Mouse (Mus musculus) retina, postnatal 1 day (tissue): ENCODE measurements at regions not wholly inside any gene's neighbourhood (a gene's known extent, or its start where the extent isn't known, plus 50 kb on each side); places are given as distances from the start of the nearest gene placed in this dataset.

ENCODE experiments used
- DNase-seq: peaks from one replicate; pipeline ENCODE4 v3.0.0-alpha.2; 2012

GRCm38 (mm10) chr5:90164434-90164833, 59.4 kb downstream of the Cox18 start:
- no peak for DNase-seq

DNA sequence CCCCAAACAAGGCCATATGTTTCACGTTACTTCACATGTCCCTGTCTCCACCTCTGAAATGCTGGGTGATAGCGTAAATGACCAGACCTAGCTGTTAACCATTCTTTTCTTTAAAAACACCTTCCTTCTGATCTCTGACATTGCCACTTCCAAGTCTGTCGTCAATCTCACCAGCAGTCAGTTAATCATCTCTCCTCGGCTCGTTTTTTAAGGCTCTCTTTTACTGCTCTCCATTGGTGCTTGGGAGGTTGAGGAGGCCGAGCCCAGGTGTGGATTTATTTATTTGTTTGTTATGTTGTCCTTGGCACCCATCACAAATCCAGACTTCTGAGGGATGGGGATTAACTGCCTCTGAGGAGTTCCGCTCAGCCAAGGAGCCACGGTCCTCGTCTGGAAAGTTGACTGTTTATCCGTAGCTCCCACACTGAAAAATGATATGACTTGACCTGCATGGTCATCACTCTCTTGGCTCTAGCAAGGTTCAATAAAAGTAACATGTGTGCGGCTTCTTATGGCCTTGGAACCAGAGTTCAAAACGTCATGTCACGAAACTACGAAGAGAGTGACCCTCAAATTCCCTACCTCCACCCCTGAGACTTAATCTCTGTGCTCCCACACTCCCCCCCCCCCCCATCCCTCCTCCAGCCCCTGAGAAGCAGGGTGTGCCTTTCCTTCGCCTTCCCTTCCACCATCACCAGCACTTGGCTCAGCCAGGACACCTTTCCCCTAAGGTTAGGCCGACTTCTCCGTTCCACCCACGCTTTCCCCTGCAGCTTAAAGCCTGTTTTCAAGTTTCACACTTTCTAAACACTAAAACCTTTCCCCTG, 60.6 kb downstream of the Cox18 start:
- no peak for DNase-seq

GRCm38 (mm10) chr5:90160281-90160680, 63.5 kb downstream of the Cox18 start:
- DNase-seq = no peak

- no peak for DNase-seq
These were observed 67.3 kb downstream of the Cox18 start for GRCm38 (mm10) chr5:90156522-90156921.

DNA sequence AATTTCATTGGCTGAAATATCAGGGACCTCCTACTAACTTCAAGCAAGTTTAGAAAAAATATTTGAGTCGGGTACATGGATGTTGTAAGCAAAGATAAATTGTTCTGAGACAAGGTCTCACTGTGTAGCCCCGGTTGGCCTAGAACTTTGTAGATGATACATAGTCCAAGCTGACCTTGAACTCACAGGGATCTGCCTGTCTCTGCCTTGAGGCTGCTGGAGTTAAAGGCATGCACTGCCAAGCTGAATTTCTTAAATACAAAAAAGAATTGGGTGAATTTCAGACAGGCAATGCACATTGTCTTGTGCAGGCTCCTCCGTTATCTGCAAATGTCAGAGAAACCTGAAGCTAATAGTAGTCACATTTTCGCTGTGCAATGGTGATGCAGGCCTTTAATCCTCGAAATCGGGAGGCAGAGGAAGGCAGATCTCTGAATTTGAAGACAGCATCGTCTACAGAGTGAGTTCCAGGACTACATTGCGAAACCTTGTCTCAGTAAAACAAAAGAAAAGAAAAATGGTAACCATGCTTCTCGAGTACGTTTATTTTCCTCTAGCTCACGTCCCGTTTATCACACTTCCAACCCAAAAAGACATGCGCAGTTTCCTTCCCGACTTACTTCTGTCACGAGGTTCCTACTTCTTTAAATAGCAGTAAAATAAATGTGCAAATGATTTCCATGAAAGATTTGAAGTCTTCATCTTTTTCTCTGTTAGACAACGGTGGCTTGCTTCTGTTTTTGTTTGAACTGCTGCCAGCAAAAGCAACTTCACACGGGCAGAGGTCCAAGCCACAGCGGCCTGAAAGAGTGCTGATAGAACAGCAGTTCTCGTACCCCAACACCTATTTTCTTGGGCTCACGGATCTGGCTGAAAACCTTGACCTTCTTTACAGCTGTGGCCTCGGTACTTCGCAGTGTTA, 73.9 kb downstream of the Cox18 start:
- no peak for DNase-seq

DNA sequence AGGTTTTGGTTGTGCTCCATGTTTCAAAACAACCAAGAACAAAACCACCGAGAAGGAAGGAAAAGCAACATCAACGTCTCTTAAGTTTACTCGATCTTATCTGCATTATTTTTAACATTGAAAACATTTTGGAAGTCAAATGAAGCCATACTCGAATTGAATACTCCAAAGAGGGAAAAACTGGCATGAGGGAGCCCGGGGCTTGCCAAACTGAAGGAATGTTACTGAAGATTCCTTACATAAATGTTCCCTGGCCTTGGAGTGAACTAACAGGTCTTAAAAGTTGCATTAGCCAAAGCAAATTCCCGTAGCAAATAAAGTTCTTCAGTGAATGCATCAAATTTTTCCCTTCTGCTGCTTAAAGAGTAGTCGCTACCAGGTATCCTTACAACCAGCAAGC, 87.8 kb downstream of the Cox18 start:
- no peak for DNase-seq

- no peak for DNase-seq
These were observed 116.8 kb downstream of the Cox18 start for GRCm38 (mm10) chr5:90107036-90107435.

- peak; percentile 36 for DNase-seq
These were observed 119.1 kb downstream of the Cox18 start for GRCm38 (mm10) chr5:90104672-90105071.

- DNase-seq = no peak
These were observed 135.3 kb downstream of the Cox18 start for GRCm38 (mm10) chr5:90088541-90088940.

DNA sequence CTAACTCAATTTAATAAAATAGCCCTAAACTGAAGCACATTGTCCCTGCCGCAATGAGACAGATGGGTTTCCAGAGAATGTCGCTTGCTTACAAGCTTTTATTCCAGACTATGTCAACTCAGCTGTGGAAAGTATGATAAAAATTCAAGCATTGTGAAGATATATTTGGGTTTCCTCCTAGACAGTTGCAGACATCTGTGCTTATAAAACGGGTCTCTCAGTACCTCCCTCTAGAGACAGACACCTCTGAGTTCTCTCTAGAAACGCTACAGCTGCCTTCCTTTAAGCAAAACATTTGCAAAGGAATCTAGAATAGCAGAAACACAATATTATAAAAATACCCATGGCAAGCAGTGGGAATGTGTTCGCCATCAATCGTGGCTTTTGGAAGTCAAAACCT, 137.3 kb downstream of the Cox18 start:
- DNase-seq = no peak

DNA sequence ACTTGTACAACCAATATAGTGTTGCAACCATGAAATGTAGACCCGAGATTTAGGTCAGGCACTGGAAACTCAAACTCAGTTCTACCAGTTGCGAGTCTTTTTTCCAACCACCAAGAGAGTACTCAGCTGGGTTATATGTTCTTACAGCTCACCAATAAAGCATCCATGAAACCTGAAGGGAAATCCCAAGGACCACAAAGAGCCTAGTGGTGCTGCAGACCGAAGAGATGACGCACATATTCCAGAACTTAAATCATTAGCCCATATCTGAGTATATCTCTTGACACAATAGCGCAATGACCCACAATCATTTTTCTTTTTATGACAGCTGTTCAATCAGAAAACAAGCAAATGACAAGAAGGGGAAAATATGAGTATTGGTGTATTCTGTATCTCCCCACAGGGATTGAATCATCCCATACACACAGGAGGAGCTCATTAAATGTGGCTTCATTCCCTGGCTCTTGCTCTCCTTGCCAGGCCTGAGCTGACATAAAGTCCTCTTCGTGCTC, 146.7 kb downstream of the Cox18 start:
- DNase-seq = no peak

- no peak for DNase-seq
These were observed 148.0 kb downstream of the Cox18 start for GRCm38 (mm10) chr5:90075629-90076349.

GRCm38 (mm10) chr5:90071806-90072205, 152.0 kb downstream of the Cox18 start:
- no peak for DNase-seq

GRCm38 (mm10) chr5:90068601-90069000, 155.2 kb downstream of the Cox18 start:
- peak; percentile 8 for DNase-seq

DNA sequence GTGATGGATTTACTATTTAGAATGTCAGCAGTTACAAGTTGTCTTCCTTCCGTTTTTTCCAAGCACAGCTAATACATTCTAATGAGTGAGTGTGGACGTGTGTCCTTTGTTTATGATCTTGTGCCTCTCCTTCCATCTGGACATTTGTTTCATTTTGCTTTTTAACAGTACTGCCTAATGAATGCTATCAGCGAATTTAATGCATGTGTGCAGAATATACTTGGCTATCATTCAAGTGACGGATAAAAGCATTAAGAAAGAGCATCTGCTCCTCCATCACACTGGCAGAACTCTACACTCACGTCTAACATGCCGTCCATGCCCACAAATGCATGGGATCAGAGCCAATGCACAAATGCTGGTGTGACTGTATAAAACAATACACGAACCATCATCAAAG, 156.0 kb downstream of the Cox18 start:
- no peak for DNase-seq

- no peak for DNase-seq
These were observed 157.8 kb downstream of the Cox18 start for GRCm38 (mm10) chr5:90065884-90066615.

DNA sequence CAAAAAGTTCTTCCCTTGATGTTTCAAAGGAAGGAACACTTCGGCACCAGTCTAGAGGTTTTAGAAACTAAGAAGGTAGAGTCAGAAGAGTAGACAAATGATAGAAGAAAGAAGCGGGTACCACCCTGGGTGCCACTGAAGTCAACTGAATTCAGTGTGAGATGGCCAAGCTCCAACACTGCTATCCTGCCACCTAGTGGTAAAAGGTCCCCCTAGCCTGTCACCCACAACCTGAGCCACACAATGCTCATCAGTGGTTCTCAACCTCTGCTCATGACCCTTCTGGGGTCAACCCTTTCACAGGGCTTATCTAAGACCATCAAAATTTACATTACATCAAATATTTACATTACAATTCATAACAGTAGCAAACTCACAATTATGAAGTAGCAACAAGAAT, 168.1 kb downstream of the Cox18 start:
- peak; percentile 14 for DNase-seq

DNA sequence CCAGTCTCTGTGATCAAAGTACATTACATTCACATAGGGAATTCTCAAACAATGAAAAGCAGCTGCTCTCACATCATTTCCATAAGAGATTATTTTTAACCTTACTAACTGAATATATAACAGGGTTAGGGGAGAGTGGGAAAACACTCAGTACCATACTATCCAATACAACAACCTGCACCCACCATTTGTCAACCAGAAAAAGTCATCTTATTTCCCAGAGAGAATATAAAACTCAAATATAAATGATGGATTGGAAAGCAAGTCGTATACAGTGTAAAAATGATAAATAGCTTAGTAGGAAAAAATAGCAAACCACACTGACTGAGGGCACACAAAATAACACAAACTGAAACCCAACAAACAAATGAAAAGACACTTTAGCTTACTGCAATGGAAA, 169.4 kb upstream of the Adamts3 start:
- no peak for DNase-seq

DNA sequence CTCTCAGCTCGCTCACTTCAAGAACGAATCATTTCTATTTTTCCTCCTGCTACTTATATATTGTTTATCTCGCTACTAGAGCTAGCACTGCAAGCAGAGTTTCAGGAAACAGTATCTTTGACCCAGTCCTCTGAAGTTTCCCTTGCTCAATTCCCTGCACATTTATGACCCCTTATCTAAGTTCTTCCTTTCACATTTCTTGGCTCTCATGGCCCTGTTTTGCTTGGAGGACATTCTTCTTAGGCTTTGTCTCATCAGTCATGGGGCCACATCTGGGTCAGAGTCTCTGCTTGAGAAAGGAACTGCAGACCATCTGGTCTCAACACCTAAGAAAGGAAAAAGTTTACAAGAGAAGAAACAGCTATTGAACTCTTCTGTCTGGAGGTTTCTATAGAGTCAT, 166.7 kb upstream of the Adamts3 start:
- no peak for DNase-seq

DNA sequence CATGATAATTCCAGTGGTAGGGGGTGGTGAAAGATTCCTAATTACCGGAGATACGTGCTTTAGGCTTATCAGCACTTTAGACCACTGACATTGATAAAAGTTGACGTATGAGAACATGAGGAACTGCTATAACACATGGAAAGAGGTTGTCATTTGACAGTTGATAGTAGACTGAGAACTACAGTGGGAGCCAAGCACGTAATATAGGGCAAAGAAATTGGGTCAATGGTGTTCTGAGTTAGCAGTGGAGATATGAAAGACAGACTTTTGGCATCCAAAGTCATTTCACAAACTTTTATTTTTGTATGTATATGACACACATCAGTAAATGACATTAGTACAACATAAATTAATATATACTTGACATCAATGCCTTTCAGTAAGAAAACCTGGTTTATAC, 159.6 kb upstream of the Adamts3 start:
- DNase-seq = peak; percentile 6

GRCm38 (mm10) chr5:90033103-90033502, 150.0 kb upstream of the Adamts3 start:
- DNase-seq = no peak

DNA sequence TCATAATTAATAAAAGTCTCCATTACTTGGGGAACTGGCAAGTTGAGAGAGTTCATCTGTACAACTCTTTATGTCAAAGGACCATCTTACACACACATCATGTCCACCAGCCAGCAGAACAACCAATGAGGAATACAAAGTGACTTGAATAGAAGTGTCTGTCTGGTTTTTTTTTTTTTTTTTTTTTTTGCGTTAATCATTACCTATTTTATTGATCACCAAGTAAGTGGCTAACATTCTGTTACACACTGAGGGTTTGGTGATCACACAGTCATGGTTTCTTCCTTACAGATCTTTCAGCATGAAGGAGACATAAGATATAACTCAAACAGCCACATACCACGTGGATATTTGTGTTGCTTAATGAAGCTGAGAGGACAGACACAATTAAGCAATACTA, 147.6 kb upstream of the Adamts3 start:
- DNase-seq = no peak
